Mouse (Mus musculus): ENCODE data around the gene Psenen. TPM values are rescaled to one million over a fixed set of nuclear protein-coding genes. Genes with fewer than 3 reads are reported as not detected.

Gene Psenen
- polyA plus RNA-seq, 1 experiment from 2014 or later, result 119 TPM

DNA sequence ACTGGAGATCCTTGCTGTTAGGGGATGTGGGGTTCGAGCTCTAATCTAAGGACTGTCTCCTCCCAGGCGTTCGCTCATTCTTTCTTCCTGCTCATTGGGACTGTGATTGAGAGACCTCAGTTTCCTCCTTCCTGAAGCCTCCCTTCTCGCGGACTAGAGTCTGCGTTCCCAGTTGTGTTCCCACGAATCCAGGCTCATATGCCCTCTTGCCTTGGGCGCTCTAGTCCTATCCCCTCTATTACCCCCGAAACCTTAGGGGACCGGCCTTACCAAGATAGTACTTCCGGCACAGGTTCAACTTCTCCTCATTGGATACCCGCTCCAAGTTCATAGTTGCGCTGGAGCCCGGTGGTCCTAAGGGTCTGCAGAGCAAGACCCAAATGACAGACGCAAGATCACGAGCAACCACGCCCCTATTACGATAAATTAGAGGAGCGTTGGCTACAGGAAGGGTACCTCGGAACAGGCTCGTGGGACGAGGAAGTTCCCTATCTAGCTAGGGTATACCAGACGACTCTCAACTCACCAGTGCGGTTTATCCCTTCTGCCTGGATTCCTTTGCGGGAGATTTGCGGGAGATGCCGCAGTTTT, 806 bp downstream of the Psenen start:
- Histone ChIP-seq H3K9ac (ENCODE audit: low read length) (peak overlapping the region; percentile 81), H3K4me1 (replicated peaks; ENCODE audit: control insufficient read depth, insufficient read depth, low read length) (peaks cover 16% of the 10 kb centered on the region; the same call in 1 of the 2 replicates), H3K4me2 (ENCODE audit: low read length) (peak overlapping the region; percentile 60), H3K27ac (ENCODE audit: low read depth) (peak overlapping the region; percentile 62), H3K4me3 (ENCODE audit: low read depth, low read length) (peak overlapping the region; percentile 83), H3K27me3 (replicated peaks; ENCODE audit: control insufficient read depth, insufficient read depth, low read length) (no peaks in the 10 kb centered on the region), H3K36me3 (ENCODE audit: control insufficient read depth, insufficient read depth, low read length) (peaks cover 23% of the 10 kb centered on the region), H3K9me3 (ENCODE audit: control insufficient read depth, low read length) (no peaks in the 10 kb centered on the region)
- 1% methylated on average over 27 of the region's 27 CpGs for WGBS
- DNase-seq (ENCODE audit: low spot score), result peak; percentile 62
- no peak; the same call in 1 of the 2 replicates for ATAC-seq (replicated peaks; ENCODE audit: low FRiP score, low TSS enrichment, low read depth)

DNA sequence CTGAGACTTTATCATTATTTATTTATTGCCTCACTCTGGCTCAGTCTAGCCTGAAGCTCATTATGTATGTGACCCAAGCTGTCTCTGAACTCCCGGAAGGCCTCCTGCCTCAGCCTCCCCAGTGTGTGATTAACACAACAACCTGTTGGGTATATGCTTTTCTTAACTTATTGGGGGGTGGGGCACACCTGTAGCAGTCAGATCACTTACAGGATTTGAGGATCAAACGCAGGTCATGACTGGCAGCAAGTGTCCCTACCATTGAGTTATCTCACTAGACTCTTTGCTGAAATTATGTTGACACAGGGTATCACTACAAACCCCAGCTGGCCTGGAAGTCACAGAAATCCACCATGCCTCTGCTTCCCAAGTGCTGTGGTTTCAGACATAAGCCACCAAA, 3.1 kb downstream of the Psenen start:
- ATAC-seq (replicated peaks; ENCODE audit: low FRiP score, low TSS enrichment, low read depth) (no peak), DNase-seq (ENCODE audit: low spot score) (no peak)
- H3K9ac ChIP-seq (ENCODE audit: low read length), result no peak overlapping the region
- 74% methylated on average over 2 of the region's 2 CpGs for WGBS
- no peak overlapping the region for H3K4me3 ChIP-seq (ENCODE audit: low read depth, low read length)
- H3K4me1 ChIP-seq (replicated peaks; ENCODE audit: control insufficient read depth, insufficient read depth, low read length), result peaks cover 16% of the 10 kb centered on the region; the same call in 1 of the 2 replicates
- H3K27ac ChIP-seq (ENCODE audit: low read depth), result no peak overlapping the region
- peaks cover 25% of the 10 kb centered on the region for H3K36me3 ChIP-seq (ENCODE audit: control insufficient read depth, insufficient read depth, low read length)
- H3K4me2 ChIP-seq (ENCODE audit: low read length), result peak overlapping the region; percentile 49; the same call in 1 of the 2 replicates
- no peaks in the 10 kb centered on the region for H3K27me3 ChIP-seq (replicated peaks; ENCODE audit: control insufficient read depth, insufficient read depth, low read length)
- H3K9me3 ChIP-seq (ENCODE audit: control insufficient read depth, low read length), result no peaks in the 10 kb centered on the region

DNA sequence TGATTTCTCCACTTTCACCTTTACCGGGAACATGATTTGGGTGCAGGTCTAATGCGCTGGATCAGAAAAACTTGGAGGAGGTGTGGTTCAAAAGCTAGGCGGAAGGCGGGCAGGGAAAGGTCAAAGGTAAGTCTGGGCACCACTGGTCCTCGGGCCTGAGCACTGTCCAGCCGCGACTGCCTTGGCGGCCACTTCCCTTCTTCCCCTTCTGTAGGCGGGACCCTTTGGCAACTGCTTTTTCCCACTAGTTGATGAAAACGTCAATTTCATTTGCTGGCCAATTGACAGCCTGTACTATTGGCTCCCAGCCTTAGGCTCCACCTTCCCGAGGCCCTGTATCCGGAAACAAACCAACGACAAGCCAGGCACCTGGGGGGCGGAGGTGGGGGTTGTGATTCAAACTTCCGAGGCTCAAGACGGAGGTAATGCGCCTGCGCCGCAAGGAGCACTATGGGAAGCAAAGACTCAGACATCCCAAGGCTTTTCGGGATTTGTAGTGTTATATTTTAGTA, 3.9 kb downstream of the Psenen start, which contains the start of gene Lin37:
TSS of gene Lin37 (minus strand) at position 396 of the 512 bp plus-strand sequence.
- no peaks in the 10 kb centered on the region for H3K9me3 ChIP-seq (ENCODE audit: control insufficient read depth, low read length)
- no peaks in the 10 kb centered on the region for H3K27me3 ChIP-seq (replicated peaks; ENCODE audit: control insufficient read depth, insufficient read depth, low read length)
- peak; percentile 91 for DNase-seq (ENCODE audit: low spot score)
- 1% methylated on average over 20 of the region's 20 CpGs for WGBS
- H3K4me1 ChIP-seq (replicated peaks; ENCODE audit: control insufficient read depth, insufficient read depth, low read length), result peaks cover 16% of the 10 kb centered on the region; the same call in 1 of the 2 replicates
- peak within 1 kb of the TSS; percentile 60 for H3K9ac ChIP-seq (ENCODE audit: low read length)
- ATAC-seq (replicated peaks; ENCODE audit: low FRiP score, low TSS enrichment, low read depth), result peak; percentile 79
- peaks cover 29% of the 10 kb centered on the region for H3K36me3 ChIP-seq (ENCODE audit: control insufficient read depth, insufficient read depth, low read length)
- peak within 1 kb of the TSS; percentile 70 for H3K4me3 ChIP-seq (ENCODE audit: low read depth, low read length)
- H3K27ac ChIP-seq (ENCODE audit: low read depth), result no peak within 1 kb of the TSS; the same call in 1 of the 2 replicates
- H3K4me2 ChIP-seq (ENCODE audit: low read length), result peak within 1 kb of the TSS; percentile 91

DNA sequence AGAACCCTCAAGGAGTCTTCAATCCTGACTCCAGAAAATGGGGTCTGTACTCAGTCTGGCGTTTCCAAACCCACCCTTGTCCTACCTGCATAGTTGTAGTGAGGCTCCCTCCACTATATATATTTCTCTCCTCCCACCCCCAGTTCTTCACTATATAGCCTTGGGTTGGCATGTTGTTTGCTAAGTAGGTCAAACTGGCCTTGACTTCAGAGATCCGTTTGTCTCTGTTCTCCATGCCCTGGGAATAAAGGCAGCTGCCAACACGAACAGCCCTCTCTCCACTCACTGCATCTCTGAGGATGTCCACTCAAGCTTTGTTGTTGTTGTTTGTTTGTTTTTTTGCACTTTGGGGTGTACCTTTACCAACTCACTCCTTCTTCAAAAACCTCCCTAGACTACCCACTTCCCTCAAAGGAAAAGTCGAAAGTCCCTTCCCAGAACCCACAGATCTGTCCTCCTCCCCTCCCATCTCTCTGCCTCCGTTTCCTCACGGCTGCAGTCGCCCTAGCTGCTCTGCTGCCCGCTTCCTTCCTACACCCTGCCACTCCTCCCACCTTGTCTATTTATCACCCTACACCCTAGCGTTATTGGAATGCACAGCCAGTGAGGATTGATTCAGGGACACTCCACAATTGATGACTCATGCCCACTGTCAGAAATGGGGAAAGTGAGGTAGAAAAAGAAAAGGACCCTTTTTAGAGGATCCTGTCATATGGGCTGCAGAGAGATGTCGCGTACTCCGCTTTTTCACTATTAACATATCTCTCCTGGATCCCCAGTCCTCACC, 4.6 kb downstream of the Psenen start:
- peak overlapping the region; percentile 70 for H3K4me3 ChIP-seq (ENCODE audit: low read depth, low read length)
- ATAC-seq (replicated peaks; ENCODE audit: low FRiP score, low TSS enrichment, low read depth) (no peak), DNase-seq (ENCODE audit: low spot score) (peak; percentile 55)
- 12% methylated on average over 12 of the region's 12 CpGs for WGBS
- H3K4me1 ChIP-seq (replicated peaks; ENCODE audit: control insufficient read depth, insufficient read depth, low read length), result peaks cover 14% of the 10 kb centered on the region; the same call in 1 of the 2 replicates
- no peaks in the 10 kb centered on the region for H3K9me3 ChIP-seq (ENCODE audit: control insufficient read depth, low read length)
- H3K27me3 ChIP-seq (replicated peaks; ENCODE audit: control insufficient read depth, insufficient read depth, low read length), result no peaks in the 10 kb centered on the region
- H3K36me3 ChIP-seq (ENCODE audit: control insufficient read depth, insufficient read depth, low read length), result peaks cover 29% of the 10 kb centered on the region
- H3K27ac ChIP-seq (ENCODE audit: low read depth), result no peak overlapping the region; the same call in 1 of the 2 replicates
- peak overlapping the region; percentile 60 for H3K9ac ChIP-seq (ENCODE audit: low read length)
- H3K4me2 ChIP-seq (ENCODE audit: low read length), result peak overlapping the region; percentile 91

DNA sequence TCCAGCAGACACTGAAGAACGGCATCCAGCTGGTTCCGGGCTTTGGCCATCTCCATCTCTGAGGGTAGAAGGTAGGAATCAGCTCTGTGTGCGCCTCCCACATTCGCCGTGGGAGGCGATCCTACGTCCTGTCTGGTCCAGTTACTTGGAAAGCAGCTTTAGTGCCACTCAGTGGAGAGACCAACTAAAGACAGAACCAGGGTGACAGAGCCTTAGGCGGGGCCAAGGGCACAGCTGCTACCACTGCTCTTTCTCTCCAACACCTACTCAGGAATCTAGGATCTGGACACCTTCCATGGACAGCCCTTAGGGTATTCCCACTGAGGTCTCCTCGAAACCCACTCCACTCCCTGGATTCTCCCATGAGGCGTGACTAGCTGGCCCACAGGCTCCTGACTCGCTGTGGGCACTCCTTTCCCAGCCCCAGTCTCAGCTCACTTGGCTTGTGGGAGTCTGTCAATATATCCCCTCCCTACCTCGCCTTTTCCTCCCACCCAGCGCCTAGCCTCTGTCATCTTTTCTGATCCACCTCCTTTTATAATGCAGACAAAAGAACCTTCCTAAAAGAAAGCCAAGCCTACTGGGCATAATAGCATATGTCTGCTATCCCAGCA, 5.4 kb downstream of the Psenen start:
- Histone ChIP-seq H3K4me2 (ENCODE audit: low read length) (peak overlapping the region; percentile 91), H3K4me1 (replicated peaks; ENCODE audit: control insufficient read depth, insufficient read depth, low read length) (peaks cover 19% of the 10 kb centered on the region), H3K9me3 (ENCODE audit: control insufficient read depth, low read length) (no peaks in the 10 kb centered on the region), H3K9ac (ENCODE audit: low read length) (no peak overlapping the region), H3K27ac (ENCODE audit: low read depth) (no peak overlapping the region), H3K27me3 (replicated peaks; ENCODE audit: control insufficient read depth, insufficient read depth, low read length) (no peaks in the 10 kb centered on the region), H3K36me3 (ENCODE audit: control insufficient read depth, insufficient read depth, low read length) (peaks cover 29% of the 10 kb centered on the region), H3K4me3 (ENCODE audit: low read depth, low read length) (no peak overlapping the region)
- no peak for ATAC-seq (replicated peaks; ENCODE audit: low FRiP score, low TSS enrichment, low read depth)
- 91% methylated on average over 13 of the region's 13 CpGs for whole genome bisulfite sequencing
- no peak for DNase-seq (ENCODE audit: low spot score)

DNA sequence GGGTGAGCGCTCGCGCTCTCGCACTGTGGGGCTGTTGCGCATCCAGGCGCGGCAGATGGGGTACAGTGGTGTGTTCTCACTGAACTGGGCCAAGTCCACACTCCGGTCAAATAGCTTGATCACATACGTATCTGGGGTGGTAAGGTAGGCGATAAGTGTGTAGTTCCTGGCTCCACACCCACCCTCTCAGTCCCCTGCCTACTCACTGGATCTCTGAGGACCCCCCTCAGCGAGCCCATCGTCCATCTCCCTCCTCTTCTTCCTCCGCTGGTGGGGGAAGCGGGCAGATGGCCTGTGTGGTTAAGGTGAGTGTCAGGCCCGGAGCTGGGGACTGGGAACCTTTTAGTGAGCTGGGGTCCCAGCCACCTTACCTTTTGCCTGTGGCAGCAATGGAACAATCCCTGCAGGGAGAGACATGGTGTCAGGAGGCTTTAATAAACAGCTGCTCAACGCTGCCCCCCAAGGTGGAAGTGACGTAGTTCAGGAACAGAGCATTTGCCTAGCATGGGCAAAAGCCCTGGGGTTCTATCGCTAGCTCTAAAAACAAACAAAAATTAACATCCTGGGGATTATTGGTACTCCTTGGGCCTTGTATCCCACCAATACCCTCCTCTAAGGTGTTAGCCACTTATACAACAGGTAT, 6.4 kb downstream of the Psenen start:
- H3K4me2 ChIP-seq (ENCODE audit: low read length), result no peak overlapping the region
- no peaks in the 10 kb centered on the region for H3K27me3 ChIP-seq (replicated peaks; ENCODE audit: control insufficient read depth, insufficient read depth, low read length)
- peaks cover 29% of the 10 kb centered on the region for H3K36me3 ChIP-seq (ENCODE audit: control insufficient read depth, insufficient read depth, low read length)
- ATAC-seq (replicated peaks; ENCODE audit: low FRiP score, low TSS enrichment, low read depth), result no peak
- no peaks in the 10 kb centered on the region for H3K9me3 ChIP-seq (ENCODE audit: control insufficient read depth, low read length)
- DNase-seq (ENCODE audit: low spot score), result no peak
- peaks cover 16% of the 10 kb centered on the region for H3K4me1 ChIP-seq (replicated peaks; ENCODE audit: control insufficient read depth, insufficient read depth, low read length)
- 93% methylated on average over 18 of the region's 18 CpGs for WGBS
- H3K27ac ChIP-seq (ENCODE audit: low read depth), result no peak overlapping the region
- no peak overlapping the region for H3K4me3 ChIP-seq (ENCODE audit: low read depth, low read length)
- H3K9ac ChIP-seq (ENCODE audit: low read length), result no peak overlapping the region

DNA sequence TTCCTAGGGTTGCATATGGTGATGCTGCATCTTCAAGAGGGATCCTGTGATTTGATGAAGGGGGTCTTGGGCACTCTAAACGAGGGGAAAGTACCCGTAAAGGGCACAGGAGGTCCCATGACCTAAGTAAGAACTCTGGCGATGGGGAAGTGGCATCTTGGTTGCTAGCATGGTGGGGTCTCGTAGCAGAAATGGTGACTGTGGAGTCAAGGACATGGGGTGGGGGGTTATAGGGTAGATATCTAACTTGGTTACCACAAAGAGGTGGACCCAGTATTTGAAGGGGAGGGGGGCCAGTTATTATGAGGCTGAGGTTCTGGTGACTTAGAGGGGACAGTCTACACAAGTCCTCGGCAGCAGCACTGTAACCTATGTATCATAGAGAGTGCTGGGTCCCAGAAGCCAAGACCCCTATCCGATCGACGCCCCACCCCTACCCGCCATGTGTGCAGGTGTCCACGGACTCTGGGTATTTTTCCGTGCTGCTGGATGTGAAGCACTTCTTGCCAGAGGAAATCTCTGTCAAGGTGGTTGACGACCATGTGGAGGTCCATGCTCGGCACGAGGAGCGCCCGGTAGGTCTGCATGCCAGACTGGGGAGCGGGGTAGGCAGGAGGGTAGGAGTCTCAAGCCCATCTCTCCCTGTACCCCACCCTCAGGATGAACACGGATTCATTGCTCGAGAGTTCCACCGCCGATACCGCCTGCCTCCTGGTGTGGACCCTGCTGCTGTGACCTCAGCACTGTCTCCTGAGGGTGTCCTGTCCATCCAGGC, 9.4 kb downstream of the Psenen start:
- WGBS, result 83% methylated on average over 22 of the region's 22 CpGs
- Histone ChIP-seq H3K27ac (ENCODE audit: low read depth) (peak overlapping the region; percentile 96; the same call in 1 of the 2 replicates), H3K4me3 (ENCODE audit: low read depth, low read length) (peak overlapping the region; percentile 78; the same call in 1 of the 2 replicates), H3K9ac (ENCODE audit: low read length) (peak overlapping the region; percentile 69; the same call in 1 of the 2 replicates), H3K27me3 (replicated peaks; ENCODE audit: control insufficient read depth, insufficient read depth, low read length) (no peaks in the 10 kb centered on the region), H3K36me3 (ENCODE audit: control insufficient read depth, insufficient read depth, low read length) (peaks cover 29% of the 10 kb centered on the region), H3K9me3 (ENCODE audit: control insufficient read depth, low read length) (no peaks in the 10 kb centered on the region), H3K4me1 (replicated peaks; ENCODE audit: control insufficient read depth, insufficient read depth, low read length) (peaks cover 15% of the 10 kb centered on the region), H3K4me2 (ENCODE audit: low read length) (peak overlapping the region; percentile 86)
- ATAC-seq (replicated peaks; ENCODE audit: low FRiP score, low TSS enrichment, low read depth) (no peak), DNase-seq (ENCODE audit: low spot score) (no peak)

Measured in intestine, embryonic 14.5 days (tissue).